Mouse (Mus musculus) kidney, postnatal 10 days (tissue): Measurements from ENCODE around the gene Mrpl42.
"Not testable (repeated sequence)": the region's sequence is repeated elsewhere in the genome, so short reads cannot be mapped to it uniquely, and the experiment has no call there.

Source experiments
- DNase-seq: peaks from one replicate; pipeline ENCODE4 v3.0.0; 2021; ENCODE audit warnings: mixed read lengths

Gene Mrpl42

GRCm38 (mm10) chr10:95501463-95502081 is at the start of gene Mrpl42:
Mrpl42 (minus strand) TSS chr10:95501940.
- peak; percentile 94 for DNase-seq

DNA sequence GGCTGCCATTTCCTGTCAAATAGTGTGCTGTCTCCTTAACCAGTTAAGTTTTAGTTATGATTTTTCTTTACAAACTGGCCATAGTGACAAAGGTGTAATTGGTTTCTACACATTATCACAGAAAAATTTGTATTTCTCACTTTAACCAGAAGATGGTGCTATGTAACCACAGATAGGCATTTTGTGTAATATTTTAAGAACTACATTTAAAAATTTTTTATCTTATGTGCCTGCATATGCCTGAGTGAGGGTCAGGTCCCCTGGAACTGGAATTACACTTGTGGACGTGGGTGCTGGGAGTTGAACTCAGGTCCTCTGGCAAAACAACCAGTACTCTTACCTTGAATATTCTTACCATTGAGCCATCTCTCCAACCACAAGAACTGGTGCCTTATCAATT is 48.8 kb upstream of the Mrpl42 start:
- no peak for DNase-seq

DNA sequence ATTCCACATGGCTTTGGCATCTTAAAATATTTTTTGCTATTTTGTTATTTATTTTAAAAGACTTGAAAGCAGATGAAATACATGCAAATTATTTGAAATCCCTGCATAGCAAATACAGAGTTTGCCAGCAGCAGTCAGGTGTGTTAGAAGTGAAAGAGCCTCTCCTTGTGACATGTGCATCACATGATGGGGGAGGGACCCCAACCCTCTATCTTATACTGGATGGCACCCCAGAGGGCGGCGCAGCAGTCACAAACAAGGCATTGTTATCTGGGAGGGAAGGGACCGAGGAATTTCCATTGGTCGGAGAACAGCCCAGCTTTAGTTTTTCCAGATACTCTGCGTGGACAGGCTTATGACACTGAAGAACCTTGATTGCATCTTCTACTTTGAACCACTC is 47.3 kb upstream of the Mrpl42 start:
- not testable (repeated sequence) for DNase-seq

- DNase-seq = no peak
Measured at GRCm38 (mm10) chr10:95548154-95548826, 46.5 kb upstream of the Mrpl42 start.

DNA sequence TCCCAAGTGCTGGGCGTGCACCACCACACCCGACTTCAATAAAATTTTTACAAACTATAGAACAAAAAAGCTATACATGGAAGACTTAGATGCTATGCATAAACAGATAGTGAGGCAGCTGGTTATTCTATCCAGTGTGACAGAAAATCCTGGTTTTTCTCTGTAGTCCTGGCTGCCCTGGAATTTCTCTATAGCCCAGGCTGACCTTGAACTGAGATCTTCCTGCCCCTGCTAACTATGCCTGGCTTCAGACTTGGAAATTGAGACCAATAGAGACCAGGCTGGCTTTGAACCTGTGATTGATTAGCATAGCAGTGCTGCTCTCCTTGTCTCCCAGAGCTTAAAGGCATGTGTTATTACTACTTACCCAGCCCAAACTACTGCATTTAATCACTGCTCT is 44.4 kb upstream of the Mrpl42 start:
- no peak for DNase-seq

DNA sequence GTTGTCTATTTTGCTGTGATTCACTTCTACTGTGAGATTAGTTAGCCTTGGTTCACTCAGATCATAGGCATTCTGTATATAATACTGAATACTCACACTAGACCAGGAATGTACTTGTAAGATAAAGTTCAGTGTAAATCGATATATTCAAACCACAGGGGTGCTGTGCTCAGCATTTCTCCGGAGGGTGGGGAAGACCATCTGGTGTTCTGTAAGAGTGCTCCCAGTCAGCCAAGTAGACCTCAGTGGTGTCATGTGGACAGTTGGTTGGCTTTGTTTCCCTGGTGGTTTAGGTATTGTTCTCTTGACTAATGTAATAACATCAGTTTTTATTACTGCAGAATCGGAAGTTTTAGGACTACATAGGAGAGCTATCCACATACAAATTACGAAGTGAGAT is 43.3 kb upstream of the Mrpl42 start:
- DNase-seq = no peak

DNA sequence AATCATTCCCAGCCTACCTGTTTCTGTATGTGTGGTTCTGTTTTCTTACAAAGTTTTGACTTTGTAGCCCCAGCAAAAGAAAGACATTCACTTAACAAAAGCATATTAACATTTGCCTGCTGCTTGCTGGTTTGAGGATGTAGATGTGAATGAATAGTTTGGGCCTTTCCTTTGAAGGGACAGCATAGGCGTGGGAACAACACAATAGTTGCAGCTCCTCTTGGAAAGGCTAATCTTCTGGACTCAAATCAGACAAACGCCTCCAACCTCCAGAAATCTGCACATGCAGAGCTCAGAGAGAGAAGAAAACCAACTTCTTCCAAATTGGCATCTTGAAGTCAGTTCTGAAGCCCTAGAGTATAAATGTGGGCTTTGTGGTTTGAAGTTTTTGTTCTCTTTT is 42.9 kb upstream of the Mrpl42 start:
- DNase-seq = no peak

- no peak for DNase-seq
Measured at GRCm38 (mm10) chr10:95544004-95544403, 42.3 kb upstream of the Mrpl42 start.

GRCm38 (mm10) chr10:95543377-95543776 is 41.6 kb upstream of the Mrpl42 start:
- DNase-seq = no peak

- DNase-seq = no peak
Measured at GRCm38 (mm10) chr10:95542916-95543315, 41.2 kb upstream of the Mrpl42 start.

DNA sequence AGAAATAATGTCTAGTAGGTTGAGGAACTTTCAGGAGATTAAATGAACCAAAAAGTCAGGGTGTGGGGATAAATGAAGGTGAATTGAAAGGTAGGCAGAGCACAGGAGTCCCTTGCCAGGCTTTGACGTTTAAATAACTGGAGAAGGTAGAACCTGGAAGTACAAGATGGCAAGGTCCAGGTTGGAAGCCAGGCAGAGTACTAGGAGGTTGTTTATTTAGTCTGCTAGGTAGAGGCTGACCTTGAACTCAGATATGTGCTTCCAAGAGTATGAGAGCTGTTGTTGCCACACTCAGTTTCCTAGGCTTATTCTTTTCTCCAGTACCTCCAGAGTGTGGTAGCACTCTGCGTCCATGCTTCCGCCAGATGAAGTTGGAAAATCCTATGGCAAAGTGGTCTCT is 38.1 kb upstream of the Mrpl42 start:
- DNase-seq = no peak

DNA sequence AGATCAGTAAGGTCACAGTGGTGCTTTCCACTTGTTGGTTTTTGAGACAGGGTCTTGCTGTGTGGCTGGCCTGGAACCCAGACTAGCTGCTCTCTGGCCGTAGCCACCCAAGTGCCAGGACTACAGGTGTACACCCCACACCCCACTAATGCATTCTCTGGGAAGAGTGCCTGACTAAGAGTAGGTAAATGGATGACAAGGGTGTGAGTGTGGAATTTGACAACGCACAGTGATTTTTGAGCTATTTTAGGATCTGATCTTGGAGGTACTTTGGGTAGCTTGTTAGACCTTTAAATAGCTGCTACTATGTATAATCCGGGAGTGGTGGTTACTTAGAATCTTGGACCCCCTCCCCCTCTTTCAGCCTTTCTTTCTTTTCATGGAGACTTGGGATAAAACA is 37.5 kb upstream of the Mrpl42 start:
- no peak for DNase-seq

- no peak for DNase-seq
Measured at GRCm38 (mm10) chr10:95536222-95536541, 34.4 kb upstream of the Mrpl42 start.

GRCm38 (mm10) chr10:95535399-95536221 is 33.9 kb upstream of the Mrpl42 start:
- DNase-seq = no peak

- peak; percentile 40 for DNase-seq
Measured at GRCm38 (mm10) chr10:95533382-95533781, 31.6 kb upstream of the Mrpl42 start.

GRCm38 (mm10) chr10:95532916-95533315 is 31.2 kb upstream of the Mrpl42 start:
- DNase-seq = no peak

DNA sequence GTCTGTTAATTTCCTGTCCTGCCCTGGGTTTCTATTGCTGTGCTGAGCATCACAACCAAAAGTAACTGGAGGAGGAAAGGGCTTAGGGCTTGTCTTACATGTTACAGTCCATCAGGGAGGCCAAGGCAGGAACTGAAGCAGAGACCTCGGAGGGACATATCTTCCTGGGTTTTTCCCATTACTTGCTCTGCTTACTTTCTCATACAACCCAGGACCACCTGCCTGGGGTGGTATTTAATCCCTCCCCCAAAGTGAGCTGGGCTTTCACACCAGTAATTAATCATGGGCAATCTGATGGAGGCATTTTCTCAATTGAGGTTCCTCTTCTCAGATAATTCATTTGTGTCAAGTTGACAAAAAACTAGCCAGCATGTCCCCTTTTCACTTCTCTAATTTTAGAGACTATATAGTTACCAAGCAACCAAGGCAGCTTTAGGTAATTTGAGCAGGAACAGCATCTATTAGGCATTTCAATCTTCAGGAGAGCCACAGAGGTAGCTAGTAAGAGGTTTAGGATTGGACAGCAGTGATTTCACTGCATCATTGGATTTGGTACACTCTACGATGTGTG is 28.9 kb upstream of the Mrpl42 start:
- no peak for DNase-seq

GRCm38 (mm10) chr10:95526495-95527122 is 24.9 kb upstream of the Mrpl42 start:
- no peak for DNase-seq

DNA sequence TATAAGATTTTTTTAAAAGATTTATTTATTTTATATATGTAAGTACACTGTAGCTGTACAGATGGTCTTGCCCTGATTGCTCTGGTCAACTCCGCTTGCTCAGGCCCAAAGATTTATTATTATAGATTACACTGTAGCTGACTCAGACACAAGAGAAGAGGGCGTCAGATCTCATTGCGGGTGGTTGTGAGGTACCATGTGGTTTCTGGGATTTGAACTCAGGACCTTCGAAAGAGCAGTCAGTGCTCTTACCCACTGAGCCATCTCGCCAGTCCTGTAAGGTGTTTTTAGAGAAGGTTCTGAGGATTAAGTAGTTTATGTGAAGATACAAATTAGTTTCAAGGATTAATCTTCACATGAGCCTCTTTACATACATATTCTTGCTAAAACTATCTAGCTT is 24.1 kb upstream of the Mrpl42 start:
- DNase-seq = no peak

GRCm38 (mm10) chr10:95525037-95525675 is 23.4 kb upstream of the Mrpl42 start:
- no peak for DNase-seq

DNA sequence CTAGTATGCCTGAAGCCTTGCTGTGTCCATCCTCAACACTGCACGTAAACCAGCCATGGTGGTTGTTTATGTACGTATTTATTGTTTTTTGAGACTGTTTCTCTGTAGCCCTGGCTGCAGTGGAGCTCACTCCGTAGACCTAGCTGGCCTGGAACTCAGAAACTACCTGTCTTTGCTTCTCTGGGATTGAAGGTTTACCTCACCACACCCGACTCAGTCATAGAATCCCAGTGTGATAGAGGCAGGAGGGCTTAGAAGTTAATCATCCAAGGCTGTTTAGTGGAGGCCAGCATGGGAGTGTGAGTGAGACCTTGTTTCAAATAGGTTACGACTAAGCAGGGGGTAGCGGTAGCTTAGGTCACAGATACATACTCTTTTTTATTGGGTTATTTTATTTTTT is 15.9 kb upstream of the Mrpl42 start:
- no peak for DNase-seq

- DNase-seq = peak; percentile 69
Measured at GRCm38 (mm10) chr10:95515293-95515931, 13.7 kb upstream of the Mrpl42 start.
